In the genomic region with DNA sequence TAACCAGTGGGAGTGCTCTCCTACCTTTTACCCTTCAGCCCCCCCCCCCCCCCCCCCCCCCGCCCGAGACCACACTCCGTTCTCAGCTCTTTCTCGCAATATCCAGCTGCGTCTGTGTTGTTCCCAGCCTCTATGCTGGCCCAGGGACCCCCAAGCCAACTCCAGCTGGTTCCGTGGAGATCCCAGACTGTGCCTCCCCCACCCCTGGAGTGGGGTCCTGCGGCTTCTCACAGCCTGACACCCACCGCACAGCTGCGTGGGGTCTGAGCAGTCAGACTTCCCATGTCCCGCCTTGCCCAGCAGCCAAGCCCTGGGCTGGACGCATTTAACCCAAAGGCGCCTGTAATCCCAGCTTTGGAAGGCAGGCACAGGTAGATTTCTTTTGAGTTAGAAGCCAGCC, we compare ENCODE assay signal across 8 mouse cellular contexts. TPM values are rescaled to one million over a fixed set of nuclear protein-coding genes. Genes with fewer than 3 reads are reported as not detected.
DNase-seq lines count a peak whose midpoint lies in the region; ATAC-seq and TF ChIP-seq lines count a peak whose summit lies in the region.

No protein-coding gene starts in this region.

- no peaks in the 10 kb centered on the region for H3K36me3 ChIP-seq in lung, postnatal 0 days (ENCODE audit: insufficient read depth, low read length)
- no peaks in the 10 kb centered on the region for H3K36me3 ChIP-seq in limb, embryonic 11.5 days (ENCODE audit: control insufficient read depth, insufficient read depth, low read length)
- no peaks in the 10 kb centered on the region for H3K36me3 ChIP-seq in stomach, embryonic 14.5 days (ENCODE audit: control insufficient read depth, insufficient read depth, low read length)

- no peak for TF ChIP-seq CTCF in cerebellum, adult 2 months (IDR thresholded peaks at IDR 0.05; ENCODE audit: borderline replicate concordance, insufficient read depth, low read depth, low read length)
- no peak for TF ChIP-seq CTCF in lung, postnatal 0 days (IDR thresholded peaks at IDR 0.05)

- H3K4me3 ChIP-seq in cerebellum, adult 2 months (replicated peaks; ENCODE audit: insufficient read depth, low read depth, low read length), result peak overlapping the region; percentile 45
- peak overlapping the region; percentile 39 for H3K4me3 ChIP-seq in lung, postnatal 0 days (ENCODE audit: low read depth, low read length)
- peak overlapping the region; percentile 22 for H3K4me3 ChIP-seq in limb, embryonic 11.5 days (ENCODE audit: low read depth, low read length)
- H3K4me3 ChIP-seq in stomach, embryonic 14.5 days (ENCODE audit: low read depth, low read length), result peak overlapping the region; percentile 36

- DNase-seq in cerebellum, adult 2 months, result peak in 1 of 2 experiments; percentile 18
- DNase-seq in lung, postnatal 0 days (ENCODE audit: low spot score), result no peak
- DNase-seq in lung, postnatal 25 days (ENCODE audit: low spot score), result no peak
- DNase-seq in limb, embryonic 11.5 days (ENCODE audit: low spot score), result peak; percentile 26
- DNase-seq in left cerebral cortex, postnatal 14 days (ENCODE audit: low spot score in 2 of 2), result no peak
- DNase-seq in adrenal gland, postnatal 10 days, result no peak

- no peak overlapping the region for H3K27ac ChIP-seq in cerebellum, adult 2 months (ENCODE audit: insufficient read depth, low read length)
- no peak overlapping the region for H3K27ac ChIP-seq in lung, postnatal 0 days (ENCODE audit: low read length)
- H3K27ac ChIP-seq in limb, embryonic 11.5 days (replicated peaks; ENCODE audit: low read depth, low read length), result no peak overlapping the region
- H3K27ac ChIP-seq in stomach, embryonic 14.5 days (ENCODE audit: low read length), result peak overlapping the region; percentile 78; the same call in 1 of the 2 replicates

- no peak for TF ChIP-seq EP300 in lung, postnatal 0 days (IDR thresholded peaks at IDR 0.05)

- no peak for TF ChIP-seq POLR2A in cerebellum, adult 2 months (IDR thresholded peaks at IDR 0.05; ENCODE audit: borderline replicate concordance, insufficient read depth, low read length)

- ATAC-seq in cerebellum, adult (ENCODE audit: insufficient number of reproducible peaks, low FRiP score, low TSS enrichment), result no peak
- peak; percentile 16 for ATAC-seq in lung, postnatal 0 days
- peak; percentile 65 for ATAC-seq in limb, embryonic 11.5 days (ENCODE audit: insufficient number of reproducible peaks, low FRiP score, low TSS enrichment, low read depth)
- peak; percentile 66; the same call in 1 of the 2 replicates for ATAC-seq in stomach, embryonic 14.5 days (ENCODE audit: insufficient number of reproducible peaks, insufficient read depth, low FRiP score, low read depth)

- 17% methylated on average over 7 of the region's 12 CpGs for WGBS in cerebellum, adult 2 months
- 21% methylated on average over 8 of the region's 12 CpGs for WGBS in lung, postnatal 0 days
- WGBS in limb, embryonic 11.5 days, result 22% methylated on average over 10 of the region's 12 CpGs
- 14% methylated on average over 11 of the region's 12 CpGs for WGBS in stomach, embryonic 14.5 days

- peak overlapping the region; percentile 70 for H3K4me2 ChIP-seq in lung, postnatal 0 days (replicated peaks; ENCODE audit: low read depth, low read length)
- peak overlapping the region; percentile 54 for H3K4me2 ChIP-seq in limb, embryonic 11.5 days (ENCODE audit: low read depth, severe bottlenecking)
- peak overlapping the region; percentile 79 for H3K4me2 ChIP-seq in stomach, embryonic 14.5 days (replicated peaks; ENCODE audit: low read depth, low read length)

- intact Hi-C loops in left cerebral cortex, postnatal 14 days (cut with DNase I), result no loop called here

- no peaks in the 10 kb centered on the region for H3K9me3 ChIP-seq in lung, postnatal 0 days (ENCODE audit: low read length)
- no peaks in the 10 kb centered on the region for H3K9me3 ChIP-seq in limb, embryonic 11.5 days (ENCODE audit: control insufficient read depth, low read length)
- no peaks in the 10 kb centered on the region for H3K9me3 ChIP-seq in stomach, embryonic 14.5 days (ENCODE audit: control insufficient read depth, low read depth, low read length)

- no peaks in the 10 kb centered on the region for H3K27me3 ChIP-seq in cerebellum, adult 2 months (ENCODE audit: control insufficient read depth, insufficient read depth, low read length)
- H3K27me3 ChIP-seq in lung, postnatal 0 days (replicated peaks; ENCODE audit: insufficient read depth, low read length), result no peaks in the 10 kb centered on the region
- no peaks in the 10 kb centered on the region for H3K27me3 ChIP-seq in limb, embryonic 11.5 days (ENCODE audit: control insufficient read depth, insufficient read depth, low read length)
- H3K27me3 ChIP-seq in stomach, embryonic 14.5 days (ENCODE audit: control insufficient read depth, insufficient read depth, low read length), result no peaks in the 10 kb centered on the region

- H3K9ac ChIP-seq in lung, postnatal 0 days (replicated peaks; ENCODE audit: low read depth), result peak overlapping the region; percentile 19; the same call in 1 of the 2 replicates
- H3K9ac ChIP-seq in limb, embryonic 11.5 days (ENCODE audit: low read length), result peak overlapping the region; percentile 45; the same call in 1 of the 2 replicates
- no peak overlapping the region for H3K9ac ChIP-seq in stomach, embryonic 14.5 days (replicated peaks; ENCODE audit: low read depth, low read length)

- no peaks in the 10 kb centered on the region for H3K4me1 ChIP-seq in cerebellum, adult 2 months (ENCODE audit: control insufficient read depth, insufficient read depth, low read length)
- 0 out of 2 replicates have a peak, but pooled peaks cover 3% of the 10 kb centered on the region for H3K4me1 ChIP-seq in lung, postnatal 0 days (ENCODE audit: insufficient read depth, low read depth, low read length)
- H3K4me1 ChIP-seq in limb, embryonic 11.5 days (ENCODE audit: control insufficient read depth, insufficient read depth, low read length), result peaks cover 2% of the 10 kb centered on the region; the same call in 1 of the 2 replicates
- H3K4me1 ChIP-seq in stomach, embryonic 14.5 days (ENCODE audit: control insufficient read depth, insufficient read depth, low read length), result peaks cover 2% of the 10 kb centered on the region; the same call in 1 of the 2 replicates

RNA-seq across cellular contexts. Expression of a gene that starts 15.5 kb away (rescaled TPM):
- polyA plus RNA-seq in cerebellum, adult 2 months (2012; rRNA removed), result 27.0 TPM in 2 replicates
- 65.9 and 75.2 TPM in 2 replicates for polyA plus RNA-seq in lung, postnatal 0 days (2015; fragmentation: Nextera tagmentation; extraction: Ambion mirVana)
- 168 and 169 TPM in 2 replicates for polyA plus RNA-seq in limb, embryonic 11.5 days (2014; fragmentation: Nextera tagmentation; extraction: Ambion mirVana)
- 119 and 123 TPM in 2 replicates for polyA plus RNA-seq in stomach, embryonic 14.5 days (2014; fragmentation: Nextera tagmentation; extraction: Ambion mirVana)
- total RNA-seq in left cerebral cortex, postnatal 14 days (2021), result 10 to 100 TPM; 19.6 to 21.4 TPM
- 10 to 100 TPM; 34.4 to 35.1 TPM for total RNA-seq in adrenal gland, postnatal 10 days (2021)

RNA-seq across cellular contexts. Expression of a gene that starts 49.2 kb away (rescaled TPM):
- 5.3 and 5.7 TPM in 2 replicates for polyA plus RNA-seq in cerebellum, adult 2 months (2012; rRNA removed)
- polyA plus RNA-seq in lung, postnatal 0 days (2015; fragmentation: Nextera tagmentation; extraction: Ambion mirVana), result 4.4 and 4.5 TPM in 2 replicates
- polyA plus RNA-seq in limb, embryonic 11.5 days (2014; fragmentation: Nextera tagmentation; extraction: Ambion mirVana), result 16.0 and 17.1 TPM in 2 replicates
- polyA plus RNA-seq in stomach, embryonic 14.5 days (2014; fragmentation: Nextera tagmentation; extraction: Ambion mirVana), result 16.1 and 16.7 TPM in 2 replicates
- total RNA-seq in left cerebral cortex, postnatal 14 days (2021), result 1 to 10 TPM; 6.1 to 8.0 TPM
- 10 to 100 TPM in 1 of 2 experiments, 1 to 10 TPM in 1; 8.9 to 14.3 TPM for total RNA-seq in adrenal gland, postnatal 10 days (2021)
